Mouse (Mus musculus) heart, postnatal 0 days (tissue): Measurements from ENCODE around the gene Capn12.
A peak's percentile ranks its signal among the peaks of the same experiment; 100 is the strongest.

Source experiments
- CTCF ChIP-seq: IDR thresholded peaks from 2 replicates; pipeline ENCODE4 v1.5.1; 2016; ENCODE audit warnings: antibody characterized with exemption, control low read depth, low read depth
- EP300 ChIP-seq: IDR thresholded peaks from 2 replicates; pipeline ENCODE4 v1.6.1; 2016; ENCODE audit warnings: antibody characterized with exemption, low read depth

DNA sequence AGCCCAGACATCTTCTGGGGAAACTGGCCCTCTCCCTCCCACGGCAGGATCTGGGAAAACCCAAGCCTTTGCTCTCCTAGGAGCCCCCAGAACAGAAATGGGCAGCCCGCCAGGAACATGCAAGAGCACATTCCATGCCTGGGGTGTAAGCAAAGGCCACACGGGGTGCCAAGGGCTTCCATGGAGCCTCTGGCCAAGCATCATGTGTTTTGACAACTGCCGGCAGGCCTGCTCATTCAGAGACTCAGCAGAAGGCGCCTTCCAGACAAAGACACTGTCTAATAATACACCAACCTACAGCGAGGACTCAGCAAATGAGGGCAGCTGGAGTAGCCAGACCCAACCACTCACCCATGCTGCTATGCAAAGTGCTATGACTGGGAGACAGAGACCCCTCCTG, 38.6 kb downstream of the Capn12 start:
- TF ChIP-seq CTCF (no peak), EP300 (peak; percentile 93)
